Mouse (Mus musculus) neutrophil, adult 5-6 weeks (primary cell): ENCODE measurements around the gene Arid1b. TPM values are rescaled to one million over a fixed set of nuclear protein-coding genes. Genes with fewer than 3 reads are reported as not detected.

Experiments used
- ATAC-seq: fragments of 151-379, 151-347 bp; 2 replicates; pipeline ENCODE4 v1.8.0; 2017; ENCODE audit warnings: mild to moderate bottlenecking, moderate TSS enrichment; ENCODE audit not compliant: insufficient number of reproducible peaks, poor library complexity, low FRiP score, severe bottlenecking; ENCODE audit errors: extremely low read depth
- total RNA-seq: library from RNA; stranded (forward); fragments of 200-1000 nt; gene quantifications from 2 replicates; pipeline ENCODE4 v1.2.3, GENCODE M21; 2017

The Arid1b gene
- total RNA-seq, 1 experiment from 2014 or later = 54.9 TPM

GRCm38 (mm10) chr17:5010781-5011180, 16.6 kb downstream of the Arid1b start:
- no peak for ATAC-seq

DNA sequence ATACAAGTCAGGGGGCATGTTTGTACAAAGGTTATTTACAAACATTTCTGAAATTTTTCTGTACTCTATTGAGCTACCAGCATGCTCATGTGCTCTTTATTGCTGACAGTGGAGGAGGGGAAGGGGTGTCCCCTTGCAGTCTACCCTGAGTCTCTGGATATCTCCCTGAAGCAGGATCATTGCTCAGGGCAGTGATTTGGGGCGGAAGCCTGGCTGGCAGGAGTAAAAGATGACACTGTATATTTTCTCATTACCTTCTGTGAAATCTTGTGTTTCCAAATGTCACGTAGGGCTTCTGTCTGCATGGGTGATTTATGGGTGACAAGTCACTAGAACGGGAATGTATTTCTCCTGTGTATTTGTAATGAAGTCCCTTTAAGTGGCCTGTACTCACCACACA, 18.0 kb downstream of the Arid1b start:
- ATAC-seq = no peak

DNA sequence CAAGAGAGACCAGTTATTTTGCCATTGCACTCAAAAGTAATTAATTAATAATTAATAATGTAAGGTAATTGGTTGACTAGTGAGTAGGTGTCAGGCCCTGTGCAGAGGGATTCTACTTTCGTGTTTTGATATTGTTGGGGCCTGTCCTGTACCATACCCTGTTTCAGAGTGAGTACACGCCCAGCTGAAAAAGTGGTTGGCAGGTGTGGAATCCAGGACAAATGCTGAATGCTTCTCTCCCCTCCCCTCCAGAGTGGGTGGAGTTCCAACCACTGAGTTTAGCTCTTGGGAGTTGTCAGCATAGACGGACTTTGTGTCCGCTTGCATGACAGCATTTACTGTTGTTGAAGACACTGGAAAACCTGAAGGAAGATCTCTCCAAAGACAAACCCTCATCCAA, 18.4 kb downstream of the Arid1b start:
- no peak for ATAC-seq

DNA sequence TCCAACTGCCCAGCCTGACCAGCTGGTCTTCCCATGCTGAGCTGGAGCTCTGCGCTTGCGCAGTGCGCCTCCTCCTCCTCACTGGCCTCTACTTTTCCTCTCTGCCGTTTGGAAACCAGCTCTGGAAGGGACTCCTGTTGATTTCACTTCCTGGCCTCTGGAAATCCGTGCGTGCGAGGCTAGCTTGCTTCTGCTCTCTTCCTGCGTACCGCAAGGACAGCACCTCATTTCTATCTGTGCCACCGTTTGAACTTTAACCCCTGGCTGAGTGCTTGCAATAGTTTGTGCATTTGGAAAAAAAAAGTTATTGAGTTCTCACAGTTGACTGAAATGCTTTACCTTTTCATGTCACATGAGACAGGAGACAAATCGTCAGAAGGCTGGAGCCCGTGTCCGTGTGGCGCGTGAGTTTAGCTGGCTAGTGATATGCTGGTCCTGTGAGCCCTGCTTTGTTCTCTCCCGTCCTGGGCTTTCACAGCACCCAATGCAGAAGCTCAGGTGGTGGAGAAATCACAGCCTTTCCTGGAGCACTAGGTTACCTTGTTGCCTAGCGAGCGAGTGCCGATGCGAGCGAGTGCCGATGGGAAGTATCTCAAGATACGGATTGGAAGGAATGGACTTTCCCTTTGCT, 20.3 kb downstream of the Arid1b start:
- no peak for ATAC-seq

- ATAC-seq = no peak
These were observed 22.3 kb downstream of the Arid1b start for GRCm38 (mm10) chr17:5016404-5016803.

DNA sequence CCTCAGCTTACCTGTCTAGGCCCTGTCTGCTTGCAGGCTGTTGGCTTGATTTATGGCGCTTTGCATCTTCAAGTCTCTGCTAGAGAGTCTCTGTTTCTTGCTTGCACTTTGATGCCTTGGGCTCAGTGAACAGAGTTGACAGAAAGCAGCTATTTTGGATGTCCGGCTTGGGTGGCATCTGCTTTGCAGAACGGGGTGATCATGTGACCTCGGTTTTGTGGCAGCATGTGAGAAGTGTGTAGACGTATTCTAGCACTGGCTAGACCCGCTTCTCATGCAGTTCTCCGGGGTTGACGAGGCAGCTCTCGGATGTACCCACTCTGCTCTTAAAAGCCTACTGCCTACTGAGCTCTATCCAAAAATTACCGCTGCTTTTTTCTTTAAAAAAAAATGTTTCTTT, 22.9 kb downstream of the Arid1b start:
- no peak for ATAC-seq

GRCm38 (mm10) chr17:5021303-5022003, 27.3 kb downstream of the Arid1b start:
- 0 out of 2 replicates have a peak, but pooled peaks have one; percentile 14 for ATAC-seq

- no peak for ATAC-seq
These were observed 27.9 kb downstream of the Arid1b start for GRCm38 (mm10) chr17:5022019-5022544.

- no peak for ATAC-seq
These were observed 29.6 kb downstream of the Arid1b start for GRCm38 (mm10) chr17:5023745-5024144.

DNA sequence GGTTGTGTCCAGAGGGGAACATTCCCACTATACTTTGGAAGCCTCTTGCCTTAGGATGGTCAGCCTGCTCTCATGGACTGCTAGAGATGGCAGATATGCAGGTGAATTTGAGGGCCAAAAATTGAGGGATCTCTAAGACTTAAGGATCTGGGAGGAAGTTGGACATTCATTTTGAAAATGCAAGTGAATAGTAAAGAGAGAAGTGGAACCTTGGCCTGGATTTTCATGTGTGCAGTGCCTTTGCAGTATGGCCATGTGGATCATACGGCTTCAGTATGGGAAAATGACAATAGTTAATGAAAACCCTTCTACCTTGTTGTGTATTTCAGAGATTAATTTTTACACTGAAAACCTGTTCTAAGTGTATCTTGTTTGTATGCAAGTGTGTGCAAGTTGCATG, 31.3 kb downstream of the Arid1b start:
- no peak for ATAC-seq

- no peak for ATAC-seq
These were observed 32.4 kb downstream of the Arid1b start for GRCm38 (mm10) chr17:5026578-5026977.

DNA sequence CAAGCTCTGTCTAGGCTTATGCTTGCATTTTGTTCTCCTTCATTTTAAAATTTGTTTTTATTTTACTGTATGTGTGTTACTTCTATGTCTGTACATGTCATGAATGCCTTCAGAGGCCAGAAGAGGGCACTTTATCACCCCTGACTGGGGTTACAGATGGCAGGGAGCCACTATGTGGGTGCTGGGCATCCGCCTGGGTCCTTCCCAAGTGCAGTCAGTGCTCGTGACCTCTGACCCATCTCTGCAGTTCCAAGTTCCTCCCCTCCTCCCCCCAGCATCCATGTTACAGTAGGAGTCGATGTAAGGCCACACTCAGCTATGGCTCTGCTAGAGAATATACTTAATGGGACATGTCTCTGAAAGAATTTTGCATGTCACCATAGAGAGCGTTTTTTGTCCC, 35.0 kb downstream of the Arid1b start:
- ATAC-seq = no peak

DNA sequence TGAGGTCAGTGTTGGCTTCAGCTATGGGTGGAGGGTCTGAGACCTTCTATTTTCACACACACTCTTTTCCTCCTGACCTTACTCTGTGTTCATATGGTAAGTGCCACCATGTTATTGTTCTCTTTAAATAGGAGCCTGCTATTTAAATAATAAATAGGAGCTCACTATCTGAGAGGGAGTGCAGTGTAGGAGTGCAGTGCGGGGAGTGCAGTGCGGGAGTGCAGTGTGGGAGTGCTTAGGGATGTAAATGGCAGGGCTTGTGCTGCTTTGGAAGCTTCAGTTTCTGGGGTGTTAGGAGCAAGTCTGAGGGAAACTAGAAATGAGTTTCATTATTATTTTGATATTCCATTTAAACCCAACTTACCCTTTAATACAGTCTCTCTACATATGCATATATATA, 36.2 kb downstream of the Arid1b start:
- no peak for ATAC-seq

- ATAC-seq = no peak
These were observed 39.2 kb downstream of the Arid1b start for GRCm38 (mm10) chr17:5033346-5033745.

DNA sequence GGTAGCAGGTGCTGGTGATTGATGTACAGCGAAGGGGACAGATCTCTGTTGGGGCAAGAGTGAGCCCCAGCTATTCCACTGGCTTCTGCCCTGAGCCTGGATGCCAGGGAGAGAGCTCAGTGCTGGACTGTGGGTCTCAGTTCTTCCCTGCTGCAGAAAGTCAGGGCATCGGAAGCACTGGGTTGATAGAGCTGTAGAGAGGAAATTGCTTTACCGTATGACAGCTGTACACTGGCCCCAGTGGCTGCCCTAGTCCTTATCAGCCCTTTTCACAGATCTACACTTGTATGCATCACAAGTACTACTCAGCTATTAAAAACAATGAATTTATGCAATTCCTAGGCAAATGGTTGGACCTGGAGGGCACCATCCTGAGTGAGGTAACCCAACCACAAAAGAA, 40.1 kb downstream of the Arid1b start:
- ATAC-seq = no peak

- no peak; the same call in 1 of the 2 replicates for ATAC-seq
These were observed 42.2 kb downstream of the Arid1b start for GRCm38 (mm10) chr17:5036200-5036835.

DNA sequence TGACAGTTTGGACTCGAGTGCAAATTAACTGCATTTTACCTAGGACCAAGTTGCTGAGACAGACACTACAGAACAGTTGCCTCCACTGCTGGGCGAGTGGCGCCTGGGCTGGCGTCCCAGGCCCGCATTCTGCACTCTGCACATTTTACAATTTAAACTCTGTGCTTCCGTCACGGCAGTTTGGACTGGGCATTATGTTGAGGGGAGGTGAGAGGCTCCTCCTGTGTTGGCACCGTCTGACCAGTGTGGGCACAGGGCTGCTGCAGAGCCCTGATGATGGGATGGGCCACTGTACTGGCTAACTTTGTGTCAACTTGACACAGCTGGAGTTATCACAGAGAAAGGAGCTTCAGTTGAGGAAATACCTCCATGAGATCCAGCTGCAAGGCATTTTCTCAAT, 43.1 kb downstream of the Arid1b start:
- ATAC-seq = no peak

DNA sequence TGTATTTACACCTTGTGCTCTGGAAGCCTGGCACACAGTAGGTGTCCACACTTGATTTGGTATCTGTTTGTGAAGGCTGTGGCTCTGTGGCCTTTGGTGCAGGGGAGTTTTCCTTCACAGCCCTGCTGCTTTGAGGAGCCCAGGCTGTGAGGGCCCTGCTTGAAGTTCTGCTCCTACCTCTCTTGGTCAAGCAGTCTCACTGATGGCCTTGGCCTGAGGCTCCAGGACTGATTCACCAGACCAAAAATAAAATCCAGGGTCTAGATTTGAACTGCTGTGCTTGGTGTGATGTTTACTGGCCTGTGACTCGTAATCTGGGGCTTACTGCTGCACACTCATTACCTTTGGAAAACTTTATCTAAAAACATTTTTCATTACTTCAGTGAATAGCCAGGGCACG, 45.7 kb downstream of the Arid1b start:
- no peak for ATAC-seq

- no peak for ATAC-seq
These were observed 49.7 kb downstream of the Arid1b start for GRCm38 (mm10) chr17:5043871-5044270.

GRCm38 (mm10) chr17:5045613-5046012, 51.5 kb downstream of the Arid1b start:
- no peak for ATAC-seq
